Mouse (Mus musculus): Measurements from ENCODE around the gene Sec22a.

Gene Sec22a

DNA sequence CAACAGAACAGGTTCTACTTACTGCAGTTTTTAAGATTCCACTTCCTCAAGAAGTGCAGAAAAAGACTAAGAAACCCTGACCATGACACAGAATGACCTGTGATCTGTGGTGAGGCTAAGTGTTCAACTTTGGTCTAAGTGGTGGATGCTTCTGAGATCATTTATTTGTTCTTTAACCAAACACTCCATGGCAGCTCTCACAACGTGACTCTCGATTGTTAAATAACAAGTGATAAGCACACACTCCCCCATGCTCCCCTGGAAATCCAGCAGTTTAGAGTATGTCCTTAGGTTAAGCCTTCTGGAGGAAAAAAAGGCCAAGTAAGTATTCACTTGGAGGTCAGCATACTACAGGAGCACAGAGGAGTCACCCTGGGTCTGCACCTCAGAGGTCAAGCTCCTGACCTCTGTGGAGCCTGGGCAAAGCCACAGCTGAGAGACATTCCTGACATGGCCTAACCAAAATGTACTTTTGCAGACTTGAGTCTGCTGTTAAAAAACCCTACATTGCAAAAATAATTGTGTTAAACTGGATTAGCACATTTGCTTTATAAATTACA lies 53.1 kb downstream of the Sec22a start:
- DNase-seq, result peak in 1 of 2 experiments; percentile 19

DNA sequence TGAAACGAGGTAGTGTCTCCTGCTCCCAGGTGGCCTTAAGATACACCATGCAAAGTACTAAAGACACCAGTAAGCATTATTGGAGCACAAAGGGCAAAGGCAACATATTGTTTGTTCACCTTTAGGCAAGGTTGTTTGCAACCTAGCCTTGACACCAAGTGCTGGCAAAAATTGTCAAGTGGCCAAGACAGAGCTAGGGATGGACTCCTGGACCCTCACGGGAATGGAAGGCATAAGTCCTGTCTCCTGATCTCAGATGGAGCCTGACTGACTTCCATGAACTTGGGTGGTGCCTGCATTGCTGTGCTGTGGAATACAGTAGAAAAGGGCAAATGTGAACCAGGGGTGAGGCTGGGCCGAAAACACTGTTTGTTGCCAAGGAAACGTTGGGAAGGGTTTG lies 54.1 kb downstream of the Sec22a start:
- DNase-seq, result peak; percentile 35 to 46

DNA sequence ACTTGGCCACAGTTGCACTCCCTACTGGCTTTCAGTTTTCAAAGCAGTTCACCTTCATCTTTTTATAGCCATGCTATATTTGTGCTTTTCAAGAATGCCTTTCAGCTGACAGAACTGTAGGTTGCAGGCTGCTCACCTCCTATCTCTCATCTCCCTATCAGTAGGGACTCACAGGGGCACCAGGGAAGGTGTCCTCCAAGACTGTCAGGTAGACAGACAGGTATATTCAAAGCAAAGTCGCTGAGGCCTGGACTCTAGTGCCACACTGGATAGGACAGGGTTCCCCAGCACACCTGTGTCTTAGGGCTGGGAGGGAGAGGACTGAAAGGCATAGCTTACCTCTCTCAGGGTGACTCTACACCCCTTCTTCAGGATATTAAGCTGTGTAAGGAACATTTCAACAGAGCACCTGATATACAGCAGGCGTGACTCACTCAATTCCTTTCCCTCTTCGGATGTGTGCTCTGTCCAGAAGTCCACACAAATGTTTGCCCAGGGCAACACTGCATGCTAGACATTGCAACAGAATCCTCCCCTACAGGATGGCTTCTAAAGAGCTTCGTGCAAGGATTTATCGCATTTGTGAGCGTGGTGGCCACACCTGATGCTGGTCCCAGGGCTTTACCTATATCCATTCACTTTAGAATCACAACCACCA lies 55.1 kb downstream of the Sec22a start:
- DNase-seq, result no peak

DNA sequence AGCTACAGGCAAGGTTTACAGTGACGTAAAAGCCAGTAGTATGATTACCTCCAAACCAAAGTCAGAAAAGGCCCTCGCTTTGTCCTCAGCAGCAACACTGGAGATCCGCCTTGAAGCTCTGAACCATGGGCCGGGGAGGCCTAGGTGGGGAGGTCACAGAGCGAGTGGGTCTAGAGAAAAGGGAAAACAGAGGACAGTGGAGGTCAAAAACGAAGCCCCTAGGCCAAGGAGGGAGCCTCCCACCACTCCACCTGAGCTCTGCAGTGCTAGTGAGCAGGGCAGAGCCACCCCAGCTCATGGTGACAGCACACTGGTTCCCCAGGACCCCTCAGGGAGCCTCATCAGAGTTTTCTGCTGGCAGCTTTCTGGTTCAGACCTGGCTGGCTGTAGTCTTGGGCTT lies 55.7 kb downstream of the Sec22a start:
- DNase-seq, result no peak

DNA sequence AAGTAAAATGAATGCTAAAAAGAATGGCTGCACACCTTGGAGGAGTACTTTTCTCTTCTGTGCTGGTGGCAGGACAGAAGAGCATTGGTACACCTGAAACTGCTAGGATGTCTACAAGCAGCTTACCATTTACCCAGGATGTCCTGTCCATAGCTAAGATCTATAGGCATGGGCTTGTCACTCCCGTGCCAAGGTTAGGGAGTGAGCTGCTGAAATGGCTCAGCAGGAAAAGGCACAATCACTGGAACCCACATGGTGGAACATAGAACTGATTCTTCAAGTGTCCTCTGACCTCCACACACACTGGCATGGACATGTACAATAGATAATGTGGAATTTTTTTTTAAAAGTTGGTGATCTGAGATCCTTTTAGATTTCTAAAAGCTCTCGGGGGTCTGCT lies 56.4 kb downstream of the Sec22a start:
- no peak for DNase-seq

DNA sequence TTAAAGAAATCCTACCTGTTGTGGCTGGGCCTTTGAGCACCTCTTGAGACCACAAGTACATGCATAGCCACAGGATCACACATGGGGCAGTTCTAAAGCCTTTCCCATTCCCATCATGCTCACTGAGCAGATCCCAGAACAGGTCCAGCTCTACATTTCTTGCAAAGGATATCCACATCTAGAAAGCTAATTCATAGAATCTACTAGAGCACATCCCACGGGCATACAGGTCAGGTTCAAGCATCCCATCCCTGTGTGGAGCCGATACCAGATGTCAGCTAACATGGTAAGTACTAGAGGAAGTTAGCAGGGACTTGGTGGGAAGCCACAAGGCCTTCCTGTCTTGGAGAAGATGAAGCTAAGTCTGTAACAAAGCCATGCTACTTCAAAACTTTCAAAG lies 57.1 kb downstream of the Sec22a start:
- DNase-seq, result no peak

DNA sequence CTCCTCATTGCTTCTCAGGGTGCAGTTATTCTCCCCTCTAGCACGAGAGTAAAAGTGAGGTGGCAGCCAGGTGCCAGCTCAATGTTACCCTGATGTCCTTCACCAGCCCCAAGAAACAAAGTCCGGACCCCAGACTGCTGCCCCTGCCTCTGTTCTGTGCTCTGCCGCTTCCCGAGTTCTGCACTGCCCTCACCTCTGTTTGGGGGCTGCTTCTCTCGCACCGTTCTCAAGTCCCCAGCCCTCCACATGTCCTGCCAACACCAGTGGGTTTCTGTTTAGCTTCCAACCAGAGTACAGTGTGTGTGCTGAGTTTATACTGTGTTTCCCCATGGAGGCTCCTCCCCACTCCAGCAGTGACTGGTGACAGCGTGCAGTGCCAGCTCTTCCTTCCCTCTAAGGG lies 58.5 kb downstream of the Sec22a start:
- no peak for DNase-seq

DNA sequence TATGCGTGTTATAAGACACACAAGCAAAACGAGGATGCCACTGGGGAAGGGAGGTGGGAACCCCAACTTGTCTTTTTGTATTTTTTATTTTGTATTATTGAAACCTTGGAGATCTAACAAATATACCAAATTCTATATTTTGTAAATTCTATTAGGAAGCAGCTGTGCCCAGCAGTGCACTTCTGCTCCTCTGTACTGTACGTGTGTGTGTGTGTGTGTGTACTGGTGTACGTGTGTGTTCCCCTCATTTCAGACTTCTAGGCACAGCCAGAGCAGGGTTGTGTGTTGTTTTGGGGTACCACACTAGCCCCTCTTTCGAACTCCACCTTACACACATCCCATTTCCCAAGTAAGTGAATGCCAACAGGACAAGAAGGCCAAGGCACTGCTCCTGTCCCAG lies 59.3 kb downstream of the Sec22a start:
- no peak for DNase-seq

DNA sequence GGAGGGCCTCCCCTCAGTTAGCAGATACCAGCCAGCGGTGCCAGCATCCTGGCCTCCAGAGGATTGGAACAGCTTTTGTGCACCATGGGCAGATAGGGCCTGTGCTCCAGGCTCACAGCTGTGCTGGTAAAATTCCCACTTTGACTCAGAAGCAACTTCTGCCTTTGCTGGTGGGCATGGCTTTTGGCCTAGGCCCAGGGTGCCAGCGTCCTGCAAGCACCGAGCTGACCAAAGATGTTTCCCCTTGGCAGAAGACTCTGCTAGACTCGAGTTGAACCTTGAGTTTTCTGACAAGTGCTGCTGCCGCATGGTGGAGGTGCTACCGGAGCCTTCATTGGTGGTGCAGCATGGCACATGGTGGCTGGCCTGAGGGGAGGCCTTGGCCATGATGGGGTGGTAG lies 60.0 kb downstream of the Sec22a start:
- no peak for DNase-seq

DNA sequence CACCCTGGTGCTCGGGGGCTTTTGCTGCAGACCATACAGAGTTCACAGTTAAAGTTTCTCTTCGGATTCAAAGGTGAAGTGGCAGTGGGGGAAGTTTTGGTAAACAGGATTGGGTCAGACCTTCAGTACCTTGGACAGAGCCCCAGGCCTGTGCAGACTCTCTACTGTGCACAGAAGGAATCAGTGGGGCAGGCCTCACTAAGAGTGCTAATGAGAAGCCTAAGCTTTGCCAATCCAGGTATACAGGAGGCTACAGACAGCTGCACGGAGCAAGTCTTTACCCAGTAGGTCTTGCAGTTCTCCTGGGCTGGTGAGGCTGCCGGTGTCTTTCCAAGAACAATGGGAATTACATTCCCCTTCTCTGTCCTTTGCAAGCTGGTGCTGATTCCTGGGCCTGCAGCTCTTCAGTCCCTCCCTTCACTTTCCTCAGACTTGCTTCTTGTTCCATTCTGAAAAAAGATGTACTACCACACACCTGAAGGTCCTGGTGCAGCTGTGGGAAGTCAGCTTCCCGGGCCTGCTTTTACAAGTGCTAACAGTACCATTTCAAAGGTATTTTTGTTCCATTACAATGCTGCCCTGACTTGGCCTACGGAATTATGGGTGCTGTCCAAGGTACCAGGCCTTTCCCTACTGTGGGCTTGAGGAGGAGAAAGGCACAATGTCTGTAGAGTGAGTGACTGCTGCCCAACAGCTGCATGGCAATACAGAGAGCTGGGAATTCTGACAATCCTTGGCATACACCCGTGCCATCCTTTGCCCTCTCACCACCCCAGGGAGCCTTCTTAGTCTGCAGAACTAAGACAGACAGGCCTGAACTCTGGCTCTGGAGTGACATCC lies 61.1 kb downstream of the Sec22a start:
- DNase-seq, result peak; percentile 4 to 58

DNA sequence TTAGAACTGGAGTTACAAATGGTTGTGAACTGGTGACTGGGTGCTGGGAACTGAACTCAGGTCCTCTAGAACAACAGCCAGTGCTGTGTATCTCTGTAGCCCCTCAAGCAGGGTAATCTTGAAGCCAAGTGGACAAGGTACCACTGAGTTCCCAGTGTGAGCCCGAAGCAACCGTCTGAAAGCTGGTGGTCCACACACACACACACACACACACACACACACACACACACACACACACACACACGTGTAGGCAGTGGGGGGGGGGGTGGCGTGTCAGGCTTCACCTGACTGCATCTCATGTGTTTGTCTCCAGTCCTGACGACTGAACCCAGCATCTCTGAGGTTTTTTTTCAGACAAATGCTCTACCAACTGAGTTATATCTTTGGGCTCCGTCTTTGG lies 63.6 kb downstream of the Sec22a start:
- no peak for DNase-seq

DNA sequence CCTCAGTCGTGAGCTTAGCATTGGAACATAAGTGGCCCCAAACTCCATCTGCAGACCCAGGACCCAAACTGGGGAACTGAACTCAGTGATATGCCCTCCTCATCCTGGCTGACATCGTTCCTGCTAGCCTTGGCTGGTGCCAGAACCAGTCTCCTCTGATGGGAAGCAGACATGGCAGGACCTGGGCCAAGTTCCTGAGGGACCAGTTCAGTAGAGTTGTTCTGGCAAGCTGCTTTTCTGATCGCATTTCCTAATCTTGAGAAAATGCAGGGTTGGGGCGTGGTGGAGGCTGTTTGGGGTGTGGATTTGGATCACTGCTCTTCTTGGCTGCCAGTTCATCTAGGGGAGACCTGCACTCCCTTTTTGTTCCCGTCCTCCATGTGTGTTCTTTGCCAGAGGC lies 65.9 kb downstream of the Sec22a start:
- no peak for DNase-seq

DNA sequence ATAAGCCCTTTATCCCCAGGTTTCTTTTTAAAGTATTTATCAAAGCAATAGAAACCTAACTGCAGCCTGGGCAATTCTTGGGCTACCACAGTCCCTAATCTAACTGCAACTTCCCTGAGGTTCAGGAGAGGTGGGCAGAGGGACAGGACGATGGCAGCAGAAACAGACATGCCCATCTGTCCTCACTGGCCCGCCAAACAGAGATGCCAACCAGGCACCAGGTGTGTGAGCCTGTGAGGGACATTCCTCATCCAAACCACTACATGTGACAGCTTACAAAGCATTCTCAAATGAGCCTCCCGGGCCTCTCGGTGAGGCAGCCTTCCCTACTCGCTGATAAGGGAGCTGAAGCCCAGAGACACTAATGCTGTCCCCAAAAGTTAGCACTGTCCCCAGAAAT lies 76.5 kb downstream of the Sec22a start:
- DNase-seq, result no peak

DNA sequence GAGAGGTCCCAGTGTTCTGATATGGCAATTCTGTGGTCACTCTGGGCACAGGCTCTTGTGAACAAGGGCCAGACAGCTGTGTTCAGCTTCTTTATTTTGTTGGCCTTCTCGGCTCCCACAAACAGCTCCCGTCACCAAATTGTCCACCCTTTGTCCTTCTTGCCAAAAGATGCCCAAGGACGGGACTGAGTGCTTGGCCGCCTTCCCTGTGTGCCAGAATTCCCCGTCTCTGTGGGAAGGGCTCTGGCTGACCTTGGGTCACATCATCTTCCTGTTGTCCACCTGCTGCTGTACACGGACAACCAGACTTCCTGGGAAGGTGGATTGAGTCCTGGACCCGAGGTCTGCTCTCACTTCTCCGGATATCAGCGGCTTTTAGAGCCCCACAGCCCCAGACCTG lies 77.9 kb downstream of the Sec22a start:
- DNase-seq, result no peak

DNA sequence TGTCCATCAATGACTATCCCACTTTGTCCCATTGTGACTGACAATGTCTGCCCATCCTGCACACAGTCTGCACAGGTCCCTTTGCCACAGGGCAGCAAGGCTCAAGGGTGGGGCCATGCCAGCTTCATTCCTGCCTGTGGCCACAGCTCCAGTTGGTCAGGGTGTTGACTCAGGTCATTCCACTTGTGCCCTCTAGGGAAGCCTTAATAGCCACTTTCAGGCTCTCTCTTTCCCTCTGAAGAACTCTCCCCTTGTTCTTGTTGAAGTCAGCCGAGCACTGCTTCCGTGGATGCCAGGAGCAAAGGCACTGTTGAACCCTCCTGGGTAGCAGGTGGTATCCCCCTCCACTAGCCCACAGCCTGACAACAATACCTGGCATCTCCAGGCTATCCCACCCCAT lies 81.3 kb downstream of the Sec22a start:
- no peak for DNase-seq

DNA sequence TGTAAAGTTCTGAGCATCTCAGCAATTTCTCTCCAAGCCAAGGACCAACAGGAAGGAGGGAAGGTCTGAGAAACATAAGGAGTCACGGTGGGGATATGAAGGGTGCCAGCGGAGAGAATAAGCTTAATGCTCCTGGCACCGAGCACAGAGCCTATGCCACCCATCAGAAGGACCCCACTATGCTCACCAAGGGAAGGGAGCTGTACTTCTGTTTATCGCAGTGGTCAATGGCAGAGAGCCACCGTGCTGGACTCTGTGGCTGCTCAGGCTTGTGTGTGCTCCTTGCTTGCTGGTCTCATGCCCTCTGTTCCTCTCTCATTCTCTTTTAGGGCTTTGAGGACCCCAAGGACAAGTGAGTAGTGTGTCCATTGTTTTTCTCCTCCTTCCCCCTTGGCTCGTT lies 85.6 kb downstream of the Sec22a start:
- DNase-seq, result no peak

DNA sequence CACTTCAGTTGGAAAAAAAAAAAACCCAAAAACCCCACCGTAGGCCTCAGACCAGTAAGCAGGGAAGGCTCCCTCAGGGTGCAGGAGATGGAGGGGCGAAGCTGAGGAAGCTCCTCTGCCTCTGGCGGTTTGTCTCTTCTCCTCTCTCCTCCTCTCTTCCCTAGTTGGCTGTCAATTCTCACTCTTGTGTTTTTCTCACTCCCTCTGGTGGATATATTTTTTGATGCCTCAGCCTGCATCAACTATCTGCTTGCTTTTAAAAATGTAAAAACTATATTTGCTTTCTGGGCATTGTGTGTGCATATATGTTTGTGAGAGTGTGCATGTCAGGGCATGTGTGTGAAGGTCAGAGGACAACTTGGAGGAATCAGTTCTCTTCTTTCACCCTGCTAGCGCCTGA lies 91.3 kb downstream of the Sec22a start:
- no peak for DNase-seq

DNA sequence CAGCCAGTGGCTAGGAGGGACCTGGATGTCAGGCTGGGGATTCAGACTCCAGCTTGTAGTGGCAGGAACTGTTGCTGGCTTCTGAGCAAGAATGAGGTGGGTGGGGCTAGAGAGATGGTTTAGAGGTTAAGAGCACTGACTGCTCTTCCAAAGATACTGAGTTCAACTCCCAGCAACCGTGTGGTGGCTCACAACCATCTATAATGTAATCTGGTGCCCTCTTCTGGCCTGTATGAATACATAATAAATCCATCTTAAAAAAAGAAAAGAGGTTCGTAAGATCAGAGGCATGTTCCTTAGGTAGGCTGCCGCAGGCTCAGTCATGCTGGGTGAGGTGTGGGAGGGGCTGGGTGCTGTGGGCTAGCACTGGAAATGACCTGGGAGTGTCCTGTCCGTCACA lies 92.1 kb downstream of the Sec22a start:
- DNase-seq, result peak in 1 of 2 experiments; percentile 9

DNA sequence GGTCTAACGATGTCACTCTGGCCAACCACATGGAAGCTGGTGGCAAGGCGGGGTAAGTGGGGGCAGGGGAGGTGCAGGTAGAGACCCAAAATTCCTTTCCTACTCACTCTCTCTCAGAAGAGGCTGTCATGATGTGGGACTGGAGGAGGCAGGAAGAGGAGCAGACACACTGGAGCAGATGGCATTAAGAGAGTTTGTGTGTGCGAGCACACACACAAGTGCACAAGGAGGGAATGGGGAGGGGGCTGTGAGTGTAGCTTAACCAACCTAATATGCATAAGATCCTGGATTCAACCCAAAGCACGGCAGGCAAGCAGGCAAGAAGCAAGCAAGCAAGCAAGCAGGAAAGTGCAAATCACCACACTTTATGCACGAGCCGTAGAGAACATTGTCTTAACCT lies 92.8 kb downstream of the Sec22a start:
- no peak for DNase-seq

DNA sequence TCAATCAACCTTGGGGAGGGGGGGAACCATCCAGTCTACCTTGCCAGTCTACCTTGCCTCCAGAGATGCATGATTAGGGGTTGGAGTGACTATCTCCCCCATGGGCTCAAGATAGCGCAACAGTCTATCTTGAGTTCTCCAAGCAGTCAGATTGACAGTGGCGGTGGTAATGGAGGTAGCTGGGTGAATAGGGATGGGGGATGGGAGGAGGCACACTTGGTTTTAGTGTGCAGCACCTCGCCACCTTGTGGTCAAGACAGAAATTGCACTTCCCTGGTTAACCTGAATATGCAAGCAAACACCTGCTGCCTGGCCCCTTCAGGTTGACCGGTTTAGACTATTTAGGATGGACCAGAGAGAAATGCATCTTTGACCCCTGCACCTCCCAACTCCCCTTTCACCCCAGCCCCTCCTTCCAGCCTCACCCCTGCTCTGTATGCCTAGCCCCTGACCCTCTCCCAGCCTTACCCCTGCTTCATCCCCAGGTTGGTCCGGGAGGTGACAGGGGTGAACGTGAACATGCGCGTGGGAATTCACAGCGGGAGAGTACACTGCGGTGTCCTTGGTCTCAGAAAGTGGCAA lies 93.3 kb downstream of the Sec22a start:
- peak; percentile 85 to 94 for DNase-seq
